In genomic region chr10:18391608-18392007, GRCm38 (mm10) we compare ENCODE assay signal across 8 mouse cellular contexts.
DNase-seq lines count a peak whose midpoint lies in the region; TF ChIP-seq lines count a peak whose summit lies in the region.
"Had no signal": no experiment of that assay in that cellular context is flagged by ENCODE, and none has a peak within 500 bp of the region (broad histone marks: within the 10 kb centered on the region; RNA-seq: fewer than 3 reads in every experiment).

No protein-coding gene starts in this region.

- H3K9ac ChIP-seq in liver, adult 2 months (ENCODE audit: low read depth, low read length): no peak overlapping the region
- H3K9ac ChIP-seq: limb, embryonic 13.5 days had no signal

- no peak overlapping the region for H3K27ac ChIP-seq in liver, adult 2 months (replicated peaks; ENCODE audit: insufficient read depth, low read depth, low read length)
- H3K27ac ChIP-seq: limb, embryonic 13.5 days had no signal

- no peaks in the 10 kb centered on the region for H3K27me3 ChIP-seq in liver, adult 2 months (ENCODE audit: control insufficient read depth, insufficient read depth, low read length)
- H3K27me3 ChIP-seq: limb, embryonic 13.5 days had no signal

- H3K79me2 ChIP-seq in liver, adult 2 months (ENCODE audit: control insufficient read depth, insufficient read depth, low read length): peaks cover 9% of the 10 kb centered on the region; the same call in 1 of the 2 replicates

- H3K36me3 ChIP-seq in liver, adult 2 months (ENCODE audit: control insufficient read depth, insufficient read depth, low read length): no peaks in the 10 kb centered on the region
- H3K36me3 ChIP-seq: limb, embryonic 13.5 days had no signal

- no peak for TF ChIP-seq POLR2A in liver, adult 2 months (IDR thresholded peaks at IDR 0.05; ENCODE audit: extremely low read depth, insufficient read depth, low read length)

- peak; percentile 62 for TF ChIP-seq CTCF in liver, adult 2 months (IDR thresholded peaks at IDR 0.05; ENCODE audit: low read depth, low read length)

- DNase-seq in liver, adult 2 months (ENCODE audit: extremely low read depth, low read depth, low spot score): peak; percentile 44
- no peak for DNase-seq in liver
- peak; percentile 67 for DNase-seq in ZHBTc4 (ENCODE audit: low read depth, low spot score)
- peak; percentile 69 to 76 for DNase-seq in cerebellum, postnatal 36 days
- peak; percentile 44 to 80 for DNase-seq in layer of hippocampus, adult 18-20 months (ENCODE audit: low spot score in 2 of 2)
- peak; percentile 49 for DNase-seq in naive thymus-derived CD4-positive, alpha-beta T cell, adult 2 months (ENCODE audit: low read depth)
- DNase-seq in urinary bladder, adult 2 months (ENCODE audit: low spot score): no peak

- H3K4me3 ChIP-seq in liver, adult 2 months (ENCODE audit: insufficient read depth, low read depth, low read length): no peak overlapping the region
- H3K4me3 ChIP-seq: limb, embryonic 13.5 days had no signal

- H3K4me1 ChIP-seq in liver, adult 2 months (ENCODE audit: control insufficient read depth, insufficient read depth, low read length): no peaks in the 10 kb centered on the region

- 39% methylated on average over 5 of the region's 5 CpGs for WGBS in liver, adult 2 months

Comparison
In these comparisons a context has a peak if more than half of its experiments do, and no peak if none do; other contexts are left out.
1. DNase-seq: peak in liver, adult 2 months (single experiment), ZHBTc4 (single experiment), cerebellum, postnatal 36 days (2 of 2), layer of hippocampus, adult 18-20 months (2 of 2) and naive thymus-derived CD4-positive, alpha-beta T cell, adult 2 months (single experiment); none in liver (single experiment) and urinary bladder, adult 2 months (single experiment).